Mouse (Mus musculus): ENCODE data around the gene Pacs2.

Pacs2 gene

DNA sequence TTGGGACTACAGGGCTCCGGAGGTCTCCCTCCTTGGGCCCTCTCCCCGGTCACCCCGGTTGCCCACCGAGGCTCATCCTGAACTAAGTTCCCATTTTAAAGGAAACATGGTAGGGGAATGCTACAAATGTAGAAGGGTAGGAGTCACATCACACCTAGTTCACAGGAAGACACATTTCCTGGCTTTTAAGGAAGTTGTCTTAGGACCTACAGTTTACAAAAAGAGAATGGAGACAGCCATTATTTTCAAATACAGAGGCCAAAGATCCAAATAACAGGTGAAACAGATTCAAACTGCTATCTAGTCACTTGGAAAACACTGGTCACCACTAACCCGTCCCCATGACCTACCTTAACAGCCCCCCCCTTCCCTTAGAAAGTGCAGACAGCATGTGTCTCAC, 1.9 kb upstream of the Pacs2 start:
- DNase-seq (ENCODE audit: low read depth, low spot score): no peak

DNA sequence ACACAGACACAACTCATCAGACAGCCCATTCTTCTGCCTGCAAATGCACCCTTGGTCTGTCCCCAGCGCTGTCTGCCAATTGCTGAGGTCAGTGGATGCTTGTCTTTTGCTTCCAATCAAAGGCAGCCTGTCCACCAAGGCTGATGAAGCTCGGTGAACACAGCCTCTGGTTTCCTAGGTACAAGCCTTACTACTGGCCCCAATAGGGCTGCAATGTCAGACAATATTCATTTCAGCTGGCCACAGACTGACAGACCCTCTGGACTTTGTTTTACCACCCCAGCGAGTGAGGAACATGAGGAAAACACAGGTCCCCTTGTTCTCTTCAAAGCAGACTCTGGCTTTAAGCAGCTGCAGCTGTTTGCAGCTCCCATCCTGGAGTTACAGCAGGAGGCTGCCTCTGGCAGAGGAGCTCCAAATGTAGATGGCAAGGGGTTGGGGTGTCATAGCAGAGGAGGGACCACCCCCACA, 1.3 kb upstream of the Pacs2 start:
- no peak for DNase-seq (ENCODE audit: low read depth, low spot score)

DNA sequence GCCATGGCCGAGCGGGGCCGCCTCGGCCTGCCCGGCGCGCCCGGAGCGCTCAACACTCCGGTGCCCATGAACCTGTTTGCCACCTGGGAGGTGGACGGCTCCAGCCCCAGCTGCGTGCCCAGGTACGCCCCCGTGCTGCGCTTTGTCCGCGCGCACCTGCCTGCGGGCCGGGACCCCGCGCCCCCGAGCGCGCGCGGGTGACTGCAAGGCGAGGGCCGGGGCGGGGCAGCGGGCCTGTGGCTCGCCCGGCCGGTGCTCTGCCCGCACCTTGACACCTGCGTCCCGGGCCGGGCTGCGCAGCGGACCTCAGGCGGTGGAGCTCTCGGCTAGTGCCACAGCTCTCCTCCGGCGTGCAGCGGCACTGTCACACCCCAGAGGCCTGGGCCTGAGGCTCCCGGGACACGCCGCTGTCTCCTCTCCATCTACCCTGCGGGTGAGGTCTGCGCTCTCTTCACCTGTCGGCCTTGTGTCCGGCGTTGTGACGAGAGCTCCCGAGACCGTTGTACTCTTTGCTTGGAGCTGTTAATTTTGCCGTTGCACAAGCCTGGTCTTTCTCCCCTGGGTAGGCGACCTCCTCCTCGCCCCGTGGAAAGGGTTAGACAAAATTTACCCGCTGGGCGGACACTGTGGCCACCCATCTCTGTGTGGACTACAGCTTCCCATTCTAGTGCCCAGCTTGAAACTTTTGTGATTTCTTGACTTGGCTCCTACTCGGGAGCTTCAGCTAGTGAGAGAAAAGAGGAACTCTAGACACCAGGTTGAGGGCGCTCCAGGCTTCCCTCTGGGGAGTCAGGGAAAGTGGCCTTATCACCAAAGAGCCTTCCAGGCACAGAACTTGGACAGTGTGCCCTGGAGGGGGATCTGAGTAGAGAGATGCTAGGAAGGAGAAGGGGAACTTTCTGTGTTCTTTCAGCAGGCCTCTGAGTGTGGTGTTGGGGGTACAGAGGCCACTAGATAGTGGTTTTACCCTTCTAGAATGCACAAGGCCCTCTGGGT, 551 bp downstream of the Pacs2 start:
- no peak for DNase-seq (ENCODE audit: low read depth, low spot score)

DNA sequence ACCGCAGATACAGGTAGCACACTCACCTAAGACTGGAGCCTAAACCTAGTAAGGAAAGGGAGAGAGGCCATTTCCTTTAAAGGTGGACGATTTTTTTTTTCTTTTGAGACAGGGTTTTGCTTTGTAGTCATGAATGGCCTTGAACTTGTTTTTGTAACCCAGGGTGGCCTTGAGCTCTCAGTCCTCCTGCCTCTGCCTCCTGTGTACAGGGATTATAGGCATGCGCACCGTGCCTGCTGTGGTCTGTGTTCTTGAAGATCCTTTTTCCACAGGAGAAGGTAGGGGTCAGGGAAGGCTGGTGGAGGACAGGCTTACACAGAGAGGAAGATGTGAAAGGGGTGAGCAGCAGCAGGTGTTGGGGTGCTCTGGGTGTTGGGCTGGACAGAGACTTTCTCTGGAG, 1.6 kb downstream of the Pacs2 start:
- no peak for DNase-seq (ENCODE audit: low read depth, low spot score)

DNA sequence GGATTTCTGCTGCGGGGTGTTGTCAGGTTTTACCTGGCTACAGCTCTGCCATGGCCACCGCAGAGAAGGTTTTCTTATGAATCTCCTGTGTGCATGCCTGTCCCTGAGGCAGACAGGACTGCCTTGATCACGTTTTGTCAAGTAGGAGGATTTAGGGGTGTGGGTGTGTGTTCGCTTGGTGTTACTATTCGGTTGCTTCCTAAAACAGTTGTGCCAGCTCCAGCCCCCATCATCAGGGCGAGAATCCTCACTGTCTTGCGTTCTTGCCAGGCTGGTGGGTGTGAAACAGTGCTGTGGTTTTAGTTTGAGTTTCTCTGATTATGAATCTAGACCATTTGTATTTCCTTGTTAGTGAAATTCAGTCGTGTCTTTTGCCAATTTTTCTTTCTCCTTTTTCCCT, 2.7 kb downstream of the Pacs2 start:
- DNase-seq (ENCODE audit: low read depth, low spot score): no peak

DNA sequence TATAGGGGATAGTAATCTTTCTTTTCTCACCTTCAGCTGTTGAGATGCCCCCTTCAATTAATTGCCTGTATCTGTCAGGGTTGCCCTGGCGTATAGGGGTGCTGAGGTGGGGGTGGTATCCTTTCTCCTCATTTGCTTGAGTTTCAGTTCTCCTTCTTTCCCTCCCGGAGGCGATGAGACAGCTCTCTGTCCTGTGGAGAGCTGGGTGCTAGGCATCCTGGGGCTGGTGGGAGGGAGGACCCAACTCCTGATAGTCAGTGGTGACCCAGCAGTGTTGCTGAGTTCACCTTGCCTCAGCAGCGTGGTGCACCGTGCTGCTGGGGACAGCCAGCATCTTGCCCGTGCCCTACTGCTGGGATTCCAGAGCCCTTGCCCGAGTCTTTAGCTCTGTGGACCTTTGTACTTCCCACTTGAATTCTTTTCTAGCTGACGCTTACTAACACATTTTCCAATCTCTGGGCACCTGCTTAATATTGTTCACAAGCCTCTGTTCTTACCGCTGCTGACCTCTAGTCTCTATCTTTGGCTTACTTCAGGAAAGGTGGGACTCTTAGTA, 3.2 kb downstream of the Pacs2 start:
- DNase-seq (ENCODE audit: low read depth, low spot score): no peak

DNA sequence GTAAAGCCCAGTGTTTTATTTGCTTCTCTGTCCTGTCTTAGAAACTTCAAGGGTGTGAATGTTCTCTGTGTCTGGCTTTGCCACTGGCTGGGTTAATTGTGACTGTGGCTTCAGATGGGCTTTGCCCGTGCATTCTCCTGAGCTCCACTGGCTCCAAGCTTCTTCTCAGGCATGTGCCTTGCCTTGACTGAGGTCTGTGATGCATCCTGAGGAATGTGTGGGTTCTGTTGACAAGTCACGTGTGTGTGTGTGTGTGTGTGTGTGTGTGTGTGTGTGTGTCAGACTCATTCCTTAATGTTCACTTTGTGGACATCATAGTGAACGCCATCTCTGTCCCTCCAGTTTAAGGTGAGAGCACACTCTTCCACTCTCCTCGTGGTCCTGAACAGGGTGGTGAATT, 4.5 kb downstream of the Pacs2 start:
- no peak for DNase-seq (ENCODE audit: low read depth, low spot score)

DNA sequence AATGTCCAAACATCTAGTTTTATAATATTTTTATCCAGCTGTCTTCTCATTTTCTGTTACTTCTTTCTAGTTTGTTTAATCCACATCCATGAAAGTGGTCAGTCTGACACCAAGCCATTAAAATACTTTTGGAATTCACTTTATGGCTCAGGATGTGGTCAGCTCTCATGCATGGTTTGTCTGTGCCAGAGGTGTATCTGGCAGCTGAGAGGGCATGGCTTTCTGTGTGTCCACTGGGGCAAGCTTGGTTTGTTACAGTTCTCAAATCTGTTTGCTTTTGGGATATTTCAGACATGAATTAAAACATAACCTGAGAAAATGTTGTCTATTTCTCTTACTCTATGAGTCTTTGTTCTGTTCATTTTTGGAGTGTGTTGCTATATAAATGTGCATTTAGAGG, 7.2 kb downstream of the Pacs2 start:
- no peak for DNase-seq (ENCODE audit: low read depth, low spot score)

DNA sequence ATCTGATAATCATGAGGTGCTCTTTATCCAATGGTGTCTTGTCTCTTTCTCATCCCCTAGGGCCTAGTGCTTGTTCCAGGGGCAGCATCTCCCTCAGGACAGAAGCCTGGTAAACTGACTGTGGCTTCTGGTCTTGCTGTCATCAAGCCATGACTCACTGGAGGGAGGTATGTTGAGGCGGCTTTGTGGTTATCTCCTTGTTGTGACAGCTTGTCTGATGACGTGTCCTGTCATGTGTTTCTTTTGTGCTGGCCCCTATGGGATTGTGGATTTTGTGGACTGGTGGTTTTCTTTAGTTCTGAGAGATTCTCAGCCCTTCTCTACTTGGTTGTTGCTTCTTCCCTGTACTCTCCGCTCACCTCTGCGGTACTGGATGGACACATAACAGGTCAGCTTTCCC, 8.8 kb downstream of the Pacs2 start:
- no peak for DNase-seq (ENCODE audit: low read depth, low spot score)

DNA sequence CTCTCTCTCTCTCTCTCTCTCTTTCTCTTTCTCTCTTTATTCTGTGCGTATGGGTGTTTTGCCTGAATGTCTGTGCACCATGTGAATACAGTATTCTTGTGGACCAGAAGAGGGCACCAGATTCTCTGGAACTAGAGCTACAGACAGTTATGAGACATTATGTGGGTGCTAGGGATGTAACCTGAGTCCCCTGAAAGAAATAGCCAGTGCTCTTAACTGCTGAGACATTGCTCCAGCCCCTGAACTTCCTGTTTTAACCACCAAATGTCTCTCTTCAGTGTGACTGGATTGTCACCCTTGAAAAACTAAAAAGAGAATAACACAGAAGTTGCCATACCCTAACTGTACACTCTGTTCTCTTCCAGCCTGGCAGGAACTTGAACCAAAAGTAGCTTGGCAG, 12.2 kb downstream of the Pacs2 start:
- no peak for DNase-seq (ENCODE audit: low read depth, low spot score)

DNA sequence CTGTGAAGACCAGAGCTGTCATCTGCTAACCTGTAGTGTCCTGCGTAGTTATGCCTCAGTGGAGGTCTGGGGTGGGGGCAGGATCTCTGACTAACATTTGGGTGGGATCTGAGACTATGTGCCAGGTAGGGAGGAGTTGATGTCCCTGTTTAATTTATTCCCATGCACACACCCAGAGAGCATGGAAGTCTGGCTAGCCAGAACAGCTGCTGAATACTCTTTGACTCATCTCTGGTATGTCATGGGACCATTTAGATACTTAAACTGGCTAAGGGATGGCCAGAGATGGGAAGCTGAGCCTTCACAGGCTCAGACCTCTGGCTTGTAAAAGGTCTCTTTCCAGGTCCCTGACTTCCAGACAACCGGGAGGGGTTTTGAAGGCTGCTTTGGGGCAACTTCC, 13.2 kb downstream of the Pacs2 start:
- no peak for DNase-seq (ENCODE audit: low read depth, low spot score)

DNA sequence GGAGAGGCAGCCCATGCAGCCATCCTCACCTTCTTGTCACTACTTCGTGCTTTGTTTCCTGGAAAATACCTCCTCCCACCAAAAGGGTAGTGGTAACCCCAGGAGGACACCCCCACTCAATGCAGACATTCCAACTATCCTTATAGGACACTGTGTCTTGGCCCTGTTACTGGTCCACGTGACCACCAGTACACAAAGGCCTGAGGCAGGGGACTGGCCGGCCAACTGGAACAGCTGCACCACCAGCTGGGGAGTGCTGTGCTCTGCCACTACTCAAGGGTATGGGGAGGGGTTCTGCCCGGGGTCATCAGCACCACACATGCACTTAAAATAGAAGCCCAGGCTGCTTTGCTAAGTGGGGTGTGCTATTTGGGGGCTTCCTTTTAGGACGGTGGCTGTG, 13.8 kb downstream of the Pacs2 start:
- no peak for DNase-seq (ENCODE audit: low read depth, low spot score)

DNA sequence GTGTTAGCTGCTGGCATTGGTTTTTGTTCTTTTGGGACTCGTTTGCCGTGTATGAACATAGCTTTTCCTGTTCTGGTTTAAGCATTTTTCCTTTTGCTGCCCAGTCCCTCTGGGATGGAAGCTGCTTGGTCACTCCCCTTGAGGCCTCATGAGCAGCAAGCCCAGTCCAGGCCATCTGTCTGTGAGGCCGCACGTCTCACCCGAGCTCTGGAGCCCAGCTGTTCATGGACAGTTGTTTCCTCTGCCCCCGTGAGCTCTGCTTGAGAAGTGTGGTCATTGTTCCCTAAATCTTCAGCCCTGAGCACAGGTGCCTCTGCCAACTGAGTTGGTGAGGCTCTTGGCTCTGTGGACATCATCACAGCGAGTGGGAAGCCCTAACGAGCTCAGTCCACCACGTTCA, 14.6 kb downstream of the Pacs2 start:
- DNase-seq (ENCODE audit: low read depth, low spot score): no peak

DNA sequence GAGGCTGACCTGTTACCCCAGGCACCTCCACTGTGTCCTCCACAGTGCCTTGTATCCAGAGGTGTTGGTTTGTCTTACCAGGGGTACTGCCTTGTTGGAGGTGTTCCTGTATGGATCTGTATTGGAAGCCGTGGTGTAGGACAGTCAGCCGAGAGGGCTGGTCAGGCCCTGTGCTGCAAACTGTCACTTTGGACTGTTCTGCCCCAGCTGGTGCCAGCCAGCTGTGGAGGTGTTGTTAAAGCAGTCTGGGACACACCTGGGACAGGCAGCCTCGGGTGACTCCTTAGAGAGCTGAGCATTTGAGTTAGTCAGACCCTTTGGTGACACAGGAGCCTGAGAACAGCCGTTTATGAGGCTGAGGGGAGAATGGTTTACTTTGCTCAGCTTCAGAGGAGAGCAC, 15.7 kb downstream of the Pacs2 start:
- DNase-seq (ENCODE audit: low read depth, low spot score): no peak

DNA sequence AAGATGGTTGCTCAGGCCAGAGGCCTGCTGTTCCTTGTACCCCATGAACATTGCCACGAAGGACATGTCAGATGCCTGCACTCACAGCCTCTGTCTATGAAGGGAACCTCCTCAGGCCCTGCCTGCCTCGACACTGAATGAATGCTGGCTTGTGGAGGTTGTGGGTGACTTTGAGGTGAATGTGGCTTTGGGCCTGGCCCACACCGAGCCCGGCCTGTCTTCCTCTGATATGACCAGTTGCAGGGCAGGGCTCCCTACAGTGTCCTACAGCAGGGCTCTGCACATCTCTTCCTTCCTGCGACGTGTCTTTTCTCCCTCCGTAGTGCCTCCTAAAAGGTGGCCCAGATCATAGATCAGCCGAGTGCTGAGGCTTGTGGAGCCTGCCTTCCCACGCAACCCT, 16.7 kb downstream of the Pacs2 start:
- no peak for DNase-seq (ENCODE audit: low read depth, low spot score)

DNA sequence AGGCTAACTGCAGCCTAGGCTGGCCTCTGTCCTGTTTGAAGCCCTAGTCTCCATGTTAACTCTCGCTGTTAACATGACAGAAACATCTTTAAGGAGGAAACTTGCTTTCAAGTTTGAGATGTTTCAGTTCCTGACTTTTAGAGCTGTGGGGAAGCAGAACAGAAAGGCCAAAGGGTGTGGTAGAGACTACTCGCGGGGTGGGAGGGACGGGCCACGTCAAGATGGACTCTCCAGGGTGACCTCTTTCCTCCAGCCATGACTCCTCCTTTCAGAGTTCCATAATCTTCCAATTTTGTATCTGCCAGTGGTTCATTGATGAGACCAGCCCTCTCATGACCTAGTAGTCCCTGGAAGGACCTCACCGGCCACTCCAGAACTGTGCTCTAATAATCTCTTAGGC, 17.1 kb downstream of the Pacs2 start:
- DNase-seq (ENCODE audit: low read depth, low spot score): no peak

DNA sequence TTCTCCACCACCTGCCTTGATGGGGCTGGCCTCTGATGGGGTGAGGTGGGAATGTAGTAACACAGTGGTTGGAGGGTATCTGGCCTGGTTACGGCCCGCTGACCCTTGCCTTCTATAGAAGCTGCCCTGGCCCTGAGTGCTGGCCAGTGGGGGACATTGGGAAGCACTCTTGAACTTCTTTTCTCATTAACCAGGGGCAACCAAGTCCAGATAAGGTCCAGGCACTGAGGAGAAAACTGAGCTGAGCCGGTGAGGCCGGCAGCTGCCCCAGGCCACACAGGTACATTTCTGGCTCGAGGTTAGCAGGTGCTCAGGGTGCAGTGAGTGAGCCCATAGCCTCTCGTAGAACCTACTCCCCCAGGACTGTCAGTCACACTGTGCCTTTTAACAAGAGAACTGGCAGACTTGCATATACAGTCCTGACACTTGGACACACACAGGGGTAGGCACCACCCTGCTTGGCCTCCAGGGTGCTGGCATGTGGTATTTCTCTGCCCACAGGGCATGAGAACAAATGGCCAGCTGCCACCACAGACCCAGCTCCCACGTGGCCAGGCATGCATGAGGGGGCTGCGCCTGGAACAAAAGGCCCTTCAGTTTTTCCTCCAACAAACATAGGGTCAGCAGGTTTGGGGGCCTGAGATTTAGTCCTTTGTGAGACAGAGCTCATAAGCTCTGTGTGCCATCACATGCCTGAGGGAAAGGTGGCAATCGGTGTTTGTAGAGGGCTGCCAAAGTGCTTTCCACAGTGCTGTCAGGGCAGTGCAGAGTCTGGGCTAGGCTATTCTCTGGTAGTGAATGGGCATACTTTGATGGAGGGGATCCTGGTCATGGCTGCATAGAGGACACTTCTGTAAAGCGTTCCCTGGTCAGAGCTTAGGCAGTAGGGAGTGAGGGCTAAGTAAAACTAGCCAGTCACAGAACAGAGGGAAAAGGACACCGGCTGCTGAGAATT, 18.3 kb downstream of the Pacs2 start:
- DNase-seq (ENCODE audit: low read depth, low spot score): no peak

DNA sequence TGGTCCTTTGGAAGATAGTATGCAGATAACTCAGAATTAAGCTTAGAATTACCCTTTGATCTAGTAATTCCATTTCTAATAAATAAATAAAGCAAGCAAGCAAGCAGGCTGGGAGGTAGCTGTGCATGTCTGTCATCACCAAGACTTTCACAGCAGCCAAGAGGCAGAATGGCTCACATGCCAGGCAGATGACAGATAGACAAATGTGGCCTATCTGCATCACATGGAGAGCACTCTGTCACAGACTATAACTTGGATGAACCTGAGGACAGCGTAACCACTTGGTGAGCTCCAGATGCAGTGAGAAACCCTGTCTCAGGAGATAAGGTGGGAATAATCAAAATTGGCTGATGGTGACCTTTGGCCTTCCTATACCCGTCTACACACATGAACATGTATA, 20.8 kb downstream of the Pacs2 start:
- no peak for DNase-seq (ENCODE audit: low read depth, low spot score)

DNA sequence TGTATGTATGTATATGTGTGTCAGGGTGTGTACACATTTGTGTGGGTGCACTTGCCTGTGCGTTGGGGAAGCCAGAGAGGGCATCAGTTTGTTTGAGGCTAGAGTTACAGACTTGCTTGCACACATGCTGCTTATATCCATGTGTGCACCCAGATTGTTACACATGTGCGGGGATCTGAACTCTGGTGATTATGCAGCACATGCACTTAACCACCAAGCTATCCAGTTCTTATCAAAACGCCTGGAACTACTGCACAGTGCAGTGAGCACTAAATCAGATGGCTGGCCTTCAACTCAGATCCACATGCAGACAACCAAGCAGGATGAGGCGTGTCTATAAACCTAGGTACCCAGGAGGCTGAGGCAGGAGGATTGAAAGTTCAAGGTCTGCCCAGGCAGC, 22.7 kb downstream of the Pacs2 start:
- DNase-seq (ENCODE audit: low read depth, low spot score): no peak

DNA sequence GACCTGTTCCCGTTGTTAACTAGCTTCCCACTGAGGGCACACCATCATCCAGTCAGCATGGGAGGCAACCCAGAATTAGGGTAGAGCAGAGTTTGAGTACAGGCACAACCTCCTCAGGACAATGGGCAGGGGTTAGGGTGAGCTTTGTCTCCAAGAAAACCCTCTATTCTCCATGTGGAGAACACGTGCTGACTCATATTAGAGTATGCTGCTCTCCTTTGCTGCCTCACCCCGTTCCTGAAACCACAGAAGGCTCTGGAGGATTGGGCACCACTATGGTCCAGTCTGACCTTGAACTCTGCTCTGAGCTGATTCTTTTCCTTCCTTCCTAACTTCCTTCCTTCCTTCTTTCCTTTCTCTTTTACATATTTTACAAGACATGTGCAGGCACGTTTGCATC, 24.1 kb downstream of the Pacs2 start:
- DNase-seq (ENCODE audit: low read depth, low spot score): no peak

DNA sequence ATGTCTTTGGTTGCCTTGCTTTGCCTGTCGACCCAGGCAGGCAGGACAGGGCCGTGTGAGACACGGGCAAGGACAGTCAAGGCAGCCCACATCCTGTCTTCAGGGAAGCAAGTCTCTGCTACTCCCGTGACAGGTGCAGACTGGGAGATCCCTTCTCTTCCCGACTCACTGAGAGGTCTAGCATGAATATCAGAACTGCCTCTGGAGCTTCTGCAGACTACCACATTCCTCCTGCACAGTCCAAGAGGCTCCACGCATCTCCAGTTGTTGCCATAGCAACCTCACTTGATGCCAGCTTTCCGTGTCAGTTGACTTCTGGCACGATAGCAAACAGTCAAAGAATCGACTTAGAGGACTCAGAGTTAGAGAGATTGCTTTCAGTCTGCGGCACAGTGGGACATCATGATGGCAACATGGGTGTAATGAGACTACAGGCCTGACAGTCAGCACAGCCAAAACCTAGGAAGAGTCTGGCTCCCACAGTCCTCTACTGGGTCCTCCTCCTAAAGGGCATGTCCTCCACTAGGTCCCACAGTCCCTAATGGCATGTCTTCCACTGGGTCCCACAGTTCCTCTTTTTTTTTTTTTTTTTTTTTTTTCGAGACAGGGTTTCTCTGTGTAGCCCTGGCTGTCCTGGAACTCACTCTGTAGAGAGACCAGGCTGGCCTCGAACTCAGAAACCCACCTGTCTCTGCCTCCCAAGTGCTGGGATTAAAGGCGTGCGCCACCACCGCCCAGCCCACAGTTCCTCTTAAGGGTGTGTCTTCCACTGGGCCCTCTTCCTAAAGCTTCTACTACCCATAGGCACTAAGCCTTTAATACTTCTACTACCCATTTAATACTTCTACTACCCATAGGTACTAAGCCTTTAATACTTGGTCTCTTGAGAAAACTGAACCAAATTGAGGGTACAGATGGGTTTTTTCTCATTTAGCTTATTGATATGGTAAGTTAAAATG, 27.5 kb downstream of the Pacs2 start:
- no peak for DNase-seq (ENCODE audit: low read depth, low spot score)
